Mouse (Mus musculus): ENCODE results near the gene Ripply3.

Ripply3 gene

DNA sequence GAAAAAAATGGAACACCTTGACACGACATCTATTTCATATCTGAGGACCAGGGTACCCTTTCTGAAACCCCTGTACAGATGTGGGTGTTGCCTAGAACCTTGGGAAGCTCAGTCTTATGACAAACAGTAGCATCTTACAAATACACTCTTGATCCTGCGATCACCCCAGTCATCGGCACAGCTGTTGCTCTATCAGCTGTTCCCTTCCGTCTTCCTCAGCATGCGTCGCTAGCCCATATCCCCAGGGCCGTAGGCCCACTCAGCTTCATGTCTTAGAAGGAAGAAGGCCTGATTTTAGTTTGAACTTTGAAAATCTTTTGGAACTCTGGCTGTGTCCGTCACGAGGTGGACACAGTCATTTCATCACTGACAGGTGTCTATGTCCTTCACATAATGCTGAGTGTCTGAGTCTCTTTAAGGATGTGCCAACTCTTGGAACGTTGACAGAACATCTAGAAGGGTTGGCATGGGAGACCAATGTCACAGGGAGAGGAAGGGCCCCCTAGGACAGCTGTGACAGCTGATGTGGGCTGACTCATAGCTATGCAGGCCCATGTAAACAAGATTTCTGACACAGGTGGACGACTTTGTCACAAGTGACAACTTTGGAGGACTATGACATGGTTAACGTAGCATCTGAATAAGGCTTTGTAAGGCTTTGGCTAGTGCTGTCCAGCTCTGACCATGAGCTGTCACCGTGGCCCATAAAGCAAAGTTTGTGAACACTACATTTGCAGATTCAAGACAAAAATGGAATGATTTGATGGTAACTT lies 32.5 kb downstream of the Ripply3 start:
- no peak for DNase-seq (ENCODE audit: low read depth)

DNA sequence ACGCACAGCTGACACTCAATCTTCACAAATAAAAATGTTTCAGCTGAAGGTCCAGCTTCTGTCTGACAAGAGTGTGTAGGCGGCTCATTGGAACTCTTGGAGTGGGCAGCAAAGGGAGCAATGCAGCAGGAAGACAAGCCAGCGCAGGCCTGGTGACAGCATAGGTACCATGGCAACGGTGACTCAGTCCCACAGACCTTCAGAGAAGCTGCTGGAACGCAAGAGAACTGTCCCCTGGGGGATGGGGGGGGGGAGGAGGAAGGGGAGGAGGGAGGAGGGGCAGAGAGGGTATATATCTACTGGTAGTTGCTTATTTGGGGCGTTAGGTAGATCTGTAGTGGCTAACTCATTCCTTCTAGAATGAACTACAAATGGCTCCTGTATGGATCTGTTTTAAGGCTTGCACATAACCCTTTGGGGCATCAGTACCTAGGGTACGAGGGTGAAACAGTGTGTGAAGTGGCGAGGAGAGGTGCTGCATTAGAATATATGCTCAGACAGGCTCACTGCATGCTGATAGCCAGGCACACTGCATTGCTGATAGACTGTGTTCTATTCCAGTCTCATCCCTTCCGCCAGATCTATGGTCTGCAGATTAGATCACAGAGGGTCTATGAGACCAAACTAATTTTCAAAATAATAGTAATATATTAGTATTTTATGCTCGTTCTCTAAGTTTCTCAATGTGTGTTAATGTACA lies 34.1 kb downstream of the Ripply3 start:
- peak; percentile 84 for DNase-seq (ENCODE audit: low read depth)

DNA sequence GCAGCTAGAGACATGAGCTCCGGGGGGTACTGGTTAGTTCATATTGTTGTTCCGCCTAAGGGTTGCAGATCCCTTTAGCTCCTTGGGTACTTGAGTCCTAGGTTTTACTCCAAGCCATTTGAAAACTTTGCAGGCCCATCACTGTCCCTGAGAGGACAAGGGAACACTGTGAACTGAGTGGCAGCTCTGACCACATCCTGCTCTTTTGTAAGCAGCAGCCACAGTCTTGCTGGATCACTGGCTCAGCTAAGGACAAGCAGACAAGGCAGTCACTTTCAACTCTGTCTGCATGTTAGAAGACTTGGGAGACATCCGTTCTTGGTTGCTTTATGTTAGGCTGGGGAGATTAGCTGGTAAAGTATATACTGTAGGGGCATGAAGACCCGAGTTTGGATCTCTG lies 35.6 kb downstream of the Ripply3 start:
- DNase-seq (ENCODE audit: low read depth) = no peak

DNA sequence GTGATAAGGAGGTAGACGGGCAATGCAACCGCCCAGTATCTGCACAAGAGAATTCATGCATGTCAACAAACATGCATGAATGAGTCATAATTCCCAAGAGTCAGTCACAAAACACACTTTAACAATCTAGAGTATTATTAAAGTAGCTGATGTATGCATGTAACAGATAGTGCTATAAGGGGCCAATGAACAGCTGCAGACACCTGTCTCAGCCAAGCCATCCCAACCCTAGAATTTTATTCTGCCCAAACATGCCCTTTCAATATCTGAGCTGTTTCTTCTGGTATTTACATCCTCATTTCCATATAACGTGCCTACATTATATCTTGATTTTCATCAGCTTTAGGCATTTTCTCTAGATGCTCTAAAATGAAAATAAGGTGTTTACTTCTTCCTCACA lies 37.2 kb downstream of the Ripply3 start:
- no peak for DNase-seq (ENCODE audit: low read depth)

DNA sequence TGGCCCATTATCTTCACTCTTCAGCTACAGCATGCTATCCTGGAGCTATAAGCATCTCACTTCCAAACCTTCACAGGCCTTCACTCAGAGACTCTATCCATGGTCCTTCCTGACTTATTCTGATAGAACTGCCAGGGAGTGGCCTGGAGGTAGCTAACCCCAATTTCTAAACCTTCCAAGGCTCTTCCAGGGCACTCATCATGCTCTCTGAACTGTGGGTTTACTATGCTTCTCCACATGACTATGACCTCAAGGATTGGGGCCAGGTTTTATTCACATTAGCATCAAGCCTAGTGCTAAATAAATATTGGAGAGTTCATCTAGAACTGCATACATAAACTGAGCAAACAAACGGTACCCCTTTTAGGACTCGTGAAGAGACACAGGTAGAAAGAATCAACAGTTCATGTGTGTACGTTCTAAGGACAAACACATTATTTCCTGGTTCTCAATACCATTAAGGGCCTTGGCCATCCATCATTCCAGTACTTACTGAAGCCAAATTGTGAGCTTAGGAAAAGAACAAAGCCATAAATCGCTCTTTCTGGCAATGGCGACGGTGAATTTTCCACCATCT lies 41.5 kb downstream of the Ripply3 start:
- peak; percentile 26 for DNase-seq (ENCODE audit: low read depth)

DNA sequence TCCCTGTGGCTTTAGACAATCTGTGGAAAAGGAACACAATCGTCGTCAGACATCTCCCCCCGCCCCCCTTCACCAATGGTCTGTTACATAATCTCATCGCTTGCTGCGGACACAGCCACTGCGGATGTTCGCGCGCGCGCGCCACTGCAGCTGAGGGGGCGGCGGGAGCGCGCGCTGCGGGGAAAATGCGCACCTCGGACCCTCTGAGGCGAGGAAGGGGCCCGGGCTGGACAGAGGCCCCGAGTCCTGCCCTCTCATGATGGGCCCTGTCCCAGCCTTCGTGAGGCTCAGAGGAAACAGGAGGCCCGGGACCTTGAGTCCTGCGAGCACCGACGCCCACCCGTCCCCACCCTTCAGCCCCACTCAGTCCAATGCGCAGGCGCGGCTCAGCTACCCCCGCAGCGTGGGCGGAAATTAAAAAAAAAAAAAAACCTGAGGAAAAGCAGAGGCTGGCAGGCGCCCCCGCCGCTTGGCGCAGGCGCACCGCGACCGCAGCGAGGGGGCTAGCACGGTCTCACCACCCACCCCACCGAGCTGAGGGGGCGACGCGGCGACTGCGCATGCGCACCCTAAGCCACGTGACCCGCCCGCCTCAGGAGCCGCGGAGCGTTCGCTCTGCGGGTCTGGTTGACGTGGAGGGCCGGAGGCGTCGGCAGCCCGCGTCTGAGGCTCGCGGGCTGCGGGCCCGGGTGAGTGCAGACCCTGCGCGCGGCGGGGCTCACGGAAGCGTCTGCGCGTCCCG lies 42.1 kb downstream of the Ripply3 start, which contains the start of gene Ttc3:
Ttc3 (plus strand) TSS at position 446 of the 742 bp plus-strand sequence.
- DNase-seq (ENCODE audit: low read depth) = peak; percentile 96

DNA sequence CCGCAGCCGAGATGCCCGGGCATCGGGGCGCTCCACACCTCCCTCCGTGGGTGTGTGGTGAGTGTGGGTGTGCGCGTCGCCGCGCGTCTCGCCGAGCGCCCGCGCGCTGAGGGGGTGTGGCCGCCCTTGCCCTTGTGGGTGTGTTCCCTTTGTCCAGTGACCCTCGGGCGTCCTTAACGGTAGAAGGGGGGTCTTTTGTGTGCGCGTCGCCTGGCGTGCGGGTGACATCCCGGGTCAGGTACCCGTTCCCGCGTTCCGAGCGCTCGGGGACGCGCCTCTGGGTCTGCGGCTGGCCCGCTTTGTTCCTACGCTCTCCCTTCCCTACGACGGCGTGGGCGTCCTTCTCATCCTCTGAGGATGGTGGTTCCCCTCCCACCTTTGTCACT lies 42.7 kb downstream of the Ripply3 start:
- no peak for DNase-seq (ENCODE audit: low read depth)

DNA sequence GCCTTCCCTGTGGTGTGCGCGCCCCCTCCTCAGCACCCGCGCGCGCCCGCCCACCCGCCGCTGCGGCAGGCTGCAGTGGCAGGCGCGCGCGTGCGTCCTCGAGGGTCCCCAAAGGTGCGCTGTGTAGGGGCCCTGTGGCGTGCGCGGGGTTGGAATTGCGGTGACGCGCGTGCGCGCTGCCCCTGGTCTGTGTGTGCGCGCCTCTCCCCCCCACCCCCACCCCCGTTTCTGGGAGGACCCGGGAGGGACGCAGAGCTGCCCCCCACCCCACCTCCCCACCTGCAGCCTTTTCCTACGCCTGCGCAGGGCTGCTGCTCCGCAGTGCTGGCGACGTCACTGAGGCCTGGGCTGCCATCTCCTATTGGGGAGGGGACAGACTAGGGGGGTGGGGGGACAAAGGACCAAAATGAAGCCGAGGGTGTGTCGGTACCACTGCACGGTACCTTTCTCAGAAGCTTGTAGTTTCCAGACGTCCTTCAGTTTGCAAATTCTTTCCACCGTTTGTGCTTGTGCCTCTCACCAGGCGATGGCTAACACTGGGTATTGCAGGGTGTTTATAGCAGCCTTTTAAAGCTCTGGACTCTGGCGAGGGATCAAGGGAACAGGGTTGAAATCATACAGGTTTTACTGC lies 43.2 kb downstream of the Ripply3 start, which contains the start of gene Pigp:
Pigp (minus strand) TSS at position 542 of the 631 bp plus-strand sequence.
- DNase-seq (ENCODE audit: low read depth) = peak; percentile 73

DNA sequence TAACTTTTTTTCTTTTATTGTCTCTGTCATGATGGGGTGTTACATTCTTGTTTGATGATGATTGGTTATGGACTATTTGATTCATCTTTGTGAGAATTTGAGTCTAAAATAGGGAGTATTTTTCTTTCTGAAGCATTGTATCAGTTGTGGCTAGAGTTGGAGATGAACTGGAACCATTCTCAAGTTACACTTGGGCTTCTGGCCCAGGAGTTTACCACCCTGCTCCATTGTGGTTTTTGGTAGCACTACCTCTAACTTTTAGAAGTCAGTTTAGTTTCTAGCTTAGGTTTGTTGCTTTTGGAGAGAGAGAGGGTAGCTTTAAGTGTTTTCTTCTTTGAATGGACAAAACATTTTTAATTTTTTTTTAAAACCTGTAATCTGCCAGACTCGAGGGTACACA lies 51.2 kb downstream of the Ripply3 start:
- DNase-seq (ENCODE audit: low read depth) = peak; percentile 66

DNA sequence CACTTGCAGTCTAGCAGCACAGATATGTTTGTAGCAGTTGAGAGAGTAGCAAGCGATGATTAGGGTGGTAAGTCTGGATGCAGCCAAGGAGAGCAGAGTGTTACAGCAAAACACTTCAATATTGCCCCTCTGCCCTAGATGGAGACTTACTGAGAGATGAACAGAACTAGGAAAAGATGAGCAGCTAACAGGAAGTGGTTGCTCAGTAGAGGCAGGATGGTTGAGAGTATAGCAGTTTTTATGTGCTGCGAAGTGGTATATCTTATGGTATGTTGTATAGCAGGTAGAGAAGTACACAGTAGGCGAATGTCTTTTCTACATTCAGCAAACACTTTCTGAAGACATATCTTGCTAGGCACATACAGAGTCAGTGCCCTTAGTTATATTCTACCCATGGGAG lies 55.1 kb downstream of the Ripply3 start:
- DNase-seq (ENCODE audit: low read depth) = no peak

All from NIH3T3 (cell line).